Mouse (Mus musculus): ENCODE measurements around the gene Sprr3. TPM values are rescaled to one million over a fixed set of nuclear protein-coding genes. Genes with fewer than 3 reads are reported as not detected.
"Not testable (repeated sequence)": the region's sequence is repeated elsewhere in the genome, so short reads cannot be mapped to it uniquely, and the experiment has no call there.

Sprr3 gene
- total RNA-seq (2021), result not detected
- polyA plus RNA-seq (2012; rRNA removed), result not detected in 2 replicates
- long read RNA-seq, result 0 reads

GRCm38 (mm10) chr3:92458620-92459019 is at the start of gene Sprr3:
Gene Sprr3 (minus strand): TSS chr3:92458720.
- no peak within 1 kb of the TSS for H3K9ac ChIP-seq (ENCODE audit: low read depth, low read length)
- H3K36me3 ChIP-seq (ENCODE audit: control insufficient read depth, insufficient read depth, low read length), result no peaks in the 10 kb centered on the region
- intact Hi-C loops (cut with DNase I), result no loop called here
- DNase-seq, result no peak
- no peaks in the 10 kb centered on the region for H3K79me2 ChIP-seq (replicated peaks; ENCODE audit: control insufficient read depth, insufficient read depth, low read length)
- no peaks in the 10 kb centered on the region for H3K27me3 ChIP-seq (ENCODE audit: control insufficient read depth, insufficient read depth, low read length)
- no peak within 1 kb of the TSS for H3K4me3 ChIP-seq
- TF ChIP-seq EP300 (IDR thresholded peaks at IDR 0.05; ENCODE audit: insufficient read depth, low read depth, low read length) (no peak), POLR2A (IDR thresholded peaks at IDR 0.05; ENCODE audit: insufficient read depth, low read depth, low read length) (no peak), CTCF (IDR thresholded peaks at IDR 0.05) (no peak)
- WGBS, result 40% methylated on average over 2 of the region's 2 CpGs
- H3K4me1 ChIP-seq (ENCODE audit: control insufficient read depth, insufficient read depth, low read length), result no peaks in the 10 kb centered on the region
- H3K27ac ChIP-seq, result no peak within 1 kb of the TSS

DNA sequence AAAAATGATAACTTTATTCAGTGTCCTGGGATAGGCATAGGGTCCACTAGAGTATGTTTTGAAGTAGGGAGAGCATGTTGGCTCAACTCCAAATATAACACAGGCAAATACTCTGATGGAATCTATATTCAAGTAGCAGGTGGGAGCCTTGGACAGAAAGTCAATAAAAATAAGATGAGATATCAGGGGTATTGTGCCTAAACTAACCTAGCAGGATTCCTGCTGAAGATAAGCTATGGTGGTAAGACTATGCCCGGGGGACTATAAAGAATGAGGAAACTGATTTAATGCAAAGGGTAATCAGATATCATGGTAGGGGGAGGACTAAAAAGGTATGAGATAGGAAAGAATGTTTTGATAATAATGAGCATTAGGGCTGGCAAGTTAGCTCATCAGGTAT is 49.7 kb upstream of the Sprr3 start:
- H3K27ac ChIP-seq, result no peak overlapping the region
- intact Hi-C loops (cut with DNase I), result loop anchor here (2.0 kb wide), 1 partner anchor 113 kb away; no protein-coding TSS in a partner anchor
- no peak overlapping the region for H3K4me3 ChIP-seq
- H3K36me3 ChIP-seq (ENCODE audit: control insufficient read depth, insufficient read depth, low read length), result no peaks in the 10 kb centered on the region
- no peak for TF ChIP-seq POLR2A (IDR thresholded peaks at IDR 0.05; ENCODE audit: insufficient read depth, low read depth, low read length)
- TF ChIP-seq EP300 (IDR thresholded peaks at IDR 0.05; ENCODE audit: insufficient read depth, low read depth, low read length), result no peak
- no peak for TF ChIP-seq CTCF (IDR thresholded peaks at IDR 0.05)
- DNase-seq, result no peak
- H3K79me2 ChIP-seq (replicated peaks; ENCODE audit: control insufficient read depth, insufficient read depth, low read length), result no peaks in the 10 kb centered on the region
- no peak overlapping the region for H3K9ac ChIP-seq (ENCODE audit: low read depth, low read length)
- WGBS, result 70% methylated on average over 1 of the region's 1 CpGs
- H3K4me1 ChIP-seq (ENCODE audit: control insufficient read depth, insufficient read depth, low read length), result no peaks in the 10 kb centered on the region
- no peaks in the 10 kb centered on the region for H3K27me3 ChIP-seq (ENCODE audit: control insufficient read depth, insufficient read depth, low read length)

GRCm38 (mm10) chr3:92503528-92503927 is 45.0 kb upstream of the Sprr3 start:
- Histone ChIP-seq H3K36me3 (ENCODE audit: control insufficient read depth, insufficient read depth, low read length) (no peaks in the 10 kb centered on the region), H3K27ac (no peak overlapping the region), H3K4me1 (ENCODE audit: control insufficient read depth, insufficient read depth, low read length) (no peaks in the 10 kb centered on the region), H3K4me3 (no peak overlapping the region), H3K9ac (ENCODE audit: low read depth, low read length) (no peak overlapping the region), H3K27me3 (ENCODE audit: control insufficient read depth, insufficient read depth, low read length) (no peaks in the 10 kb centered on the region), H3K79me2 (replicated peaks; ENCODE audit: control insufficient read depth, insufficient read depth, low read length) (no peaks in the 10 kb centered on the region)
- intact Hi-C loops (cut with DNase I), result no loop called here
- no peak for DNase-seq
- no peak for TF ChIP-seq EP300 (IDR thresholded peaks at IDR 0.05; ENCODE audit: insufficient read depth, low read depth, low read length)
- TF ChIP-seq CTCF (IDR thresholded peaks at IDR 0.05), result no peak
- TF ChIP-seq POLR2A (IDR thresholded peaks at IDR 0.05; ENCODE audit: insufficient read depth, low read depth, low read length), result no peak

- intact Hi-C loops (cut with DNase I), result no loop called here
- TF ChIP-seq POLR2A (IDR thresholded peaks at IDR 0.05; ENCODE audit: insufficient read depth, low read depth, low read length), result no peak
- no peak for TF ChIP-seq EP300 (IDR thresholded peaks at IDR 0.05; ENCODE audit: insufficient read depth, low read depth, low read length)
- no peak for TF ChIP-seq CTCF (IDR thresholded peaks at IDR 0.05)
- no peaks in the 10 kb centered on the region for H3K79me2 ChIP-seq (replicated peaks; ENCODE audit: control insufficient read depth, insufficient read depth, low read length)
- H3K4me3 ChIP-seq, result no peak within 1 kb of the TSS
- no peaks in the 10 kb centered on the region for H3K27me3 ChIP-seq (ENCODE audit: control insufficient read depth, insufficient read depth, low read length)
- no peak within 1 kb of the TSS for H3K9ac ChIP-seq (ENCODE audit: low read depth, low read length)
- no peak within 1 kb of the TSS for H3K27ac ChIP-seq
- no peaks in the 10 kb centered on the region for H3K4me1 ChIP-seq (ENCODE audit: control insufficient read depth, insufficient read depth, low read length)
- no peaks in the 10 kb centered on the region for H3K36me3 ChIP-seq (ENCODE audit: control insufficient read depth, insufficient read depth, low read length)
- DNase-seq, result no peak
- 84% methylated on average over 1 of the region's 1 CpGs for WGBS
Observed at GRCm38 (mm10) chr3:92500393-92500792, 41.9 kb upstream of the Sprr3 start, which contains the start of gene Sprr4. Gene Sprr4 (minus strand): TSS chr3:92500493.

DNA sequence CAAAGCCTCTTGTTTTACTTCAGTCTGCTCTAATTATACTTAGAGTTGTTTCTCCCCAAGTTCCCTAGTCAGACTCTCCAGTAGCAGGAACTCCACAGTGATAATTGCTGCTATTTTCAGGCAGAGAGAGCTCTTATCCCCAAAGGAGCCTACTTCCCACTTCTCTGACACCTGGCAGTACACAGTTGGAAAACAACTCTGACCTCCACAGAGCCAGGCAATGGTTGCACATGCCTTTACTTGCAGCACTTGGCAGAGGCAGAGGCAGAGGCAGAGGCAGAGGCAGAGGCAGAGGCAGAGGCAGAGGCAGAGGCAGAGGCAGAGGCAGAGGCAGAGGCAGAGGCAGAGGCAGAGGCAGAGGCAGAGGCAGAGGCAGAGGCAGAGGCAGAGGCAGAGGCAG is 31.7 kb upstream of the Sprr3 start:
- H3K4me3 ChIP-seq; DNase-seq; H3K36me3 ChIP-seq (ENCODE audit: control insufficient read depth, insufficient read depth, low read length); intact Hi-C loops (cut with DNase I); H3K27ac ChIP-seq; H3K9ac ChIP-seq (ENCODE audit: low read depth, low read length); H3K27me3 ChIP-seq (ENCODE audit: control insufficient read depth, insufficient read depth, low read length); H3K79me2 ChIP-seq (replicated peaks; ENCODE audit: control insufficient read depth, insufficient read depth, low read length); H3K4me1 ChIP-seq (ENCODE audit: control insufficient read depth, insufficient read depth, low read length): not testable (repeated sequence)

DNA sequence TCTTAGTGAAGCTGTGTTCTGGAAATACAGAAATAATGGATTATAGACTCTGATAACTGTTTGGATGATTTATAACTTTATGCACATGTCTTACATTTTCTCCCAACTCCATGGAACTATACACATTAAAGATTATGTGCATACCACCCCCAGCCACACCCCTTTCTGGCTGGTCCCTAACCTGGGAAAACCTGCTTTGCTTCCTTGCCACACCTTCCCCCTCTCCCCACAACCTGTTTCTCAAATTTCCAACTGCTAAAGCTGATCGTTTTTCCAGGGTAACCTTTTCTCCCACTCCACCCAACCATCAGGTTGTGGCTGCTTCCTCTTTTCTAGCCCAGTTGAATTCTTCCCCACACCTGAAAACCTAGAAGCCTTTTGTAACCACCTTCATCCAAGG is 27.8 kb upstream of the Sprr3 start:
- no peaks in the 10 kb centered on the region for H3K36me3 ChIP-seq (ENCODE audit: control insufficient read depth, insufficient read depth, low read length)
- H3K27me3 ChIP-seq (ENCODE audit: control insufficient read depth, insufficient read depth, low read length), result no peaks in the 10 kb centered on the region
- 20% methylated on average over 1 of the region's 1 CpGs for WGBS
- H3K27ac ChIP-seq, result no peak overlapping the region
- no peaks in the 10 kb centered on the region for H3K4me1 ChIP-seq (ENCODE audit: control insufficient read depth, insufficient read depth, low read length)
- no peak overlapping the region for H3K4me3 ChIP-seq
- no peak for TF ChIP-seq POLR2A (IDR thresholded peaks at IDR 0.05; ENCODE audit: insufficient read depth, low read depth, low read length)
- TF ChIP-seq CTCF (IDR thresholded peaks at IDR 0.05), result no peak
- TF ChIP-seq EP300 (IDR thresholded peaks at IDR 0.05; ENCODE audit: insufficient read depth, low read depth, low read length), result no peak
- intact Hi-C loops (cut with DNase I), result no loop called here
- H3K9ac ChIP-seq (ENCODE audit: low read depth, low read length), result no peak overlapping the region
- DNase-seq, result no peak
- H3K79me2 ChIP-seq (replicated peaks; ENCODE audit: control insufficient read depth, insufficient read depth, low read length), result no peaks in the 10 kb centered on the region

Data from heart, adult 2 months (tissue).